Mouse (Mus musculus): ENCODE measurements around the gene Txnrd3. TPM values are rescaled to one million over a fixed set of nuclear protein-coding genes. Genes with fewer than 3 reads are reported as not detected.

The Txnrd3 gene
- total and polyA plus RNA-seq, 2 experiments from 2014 or later, result 20.2 to 24.7 TPM

DNA sequence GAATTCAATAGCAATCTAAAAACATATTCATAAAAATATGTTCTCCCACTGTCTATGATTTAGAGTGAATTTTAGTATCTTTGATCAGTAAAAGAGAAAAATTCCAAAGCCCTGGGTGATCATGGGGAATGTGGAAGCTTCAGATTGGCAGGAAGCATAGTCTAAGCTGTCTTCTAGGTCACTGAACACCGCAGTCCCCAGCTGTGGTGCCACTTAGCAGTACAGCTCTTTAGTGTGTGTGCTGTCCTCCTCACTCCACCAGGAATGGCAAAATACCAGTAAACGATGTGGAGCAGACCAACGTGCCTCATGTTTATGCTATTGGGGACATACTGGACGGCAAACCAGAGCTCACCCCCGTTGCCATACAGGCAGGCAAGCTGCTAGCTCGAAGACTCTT lies 25.8 kb downstream of the Txnrd3 start:
- H3K36me3 ChIP-seq (ENCODE audit: insufficient read depth, low read length), result peaks cover 29% of the 10 kb centered on the region
- no peak for DNase-seq (ENCODE audit: low spot score)
- TF ChIP-seq CTCF (IDR thresholded peaks at IDR 0.05), result no peak
- H3K4me2 ChIP-seq (ENCODE audit: low read depth, low read length, poor library complexity, severe bottlenecking), result no peak overlapping the region
- H3K4me3 ChIP-seq (ENCODE audit: low read depth, low read length), result no peak overlapping the region
- ATAC-seq (ENCODE audit: low FRiP score), result no peak
- 90% methylated on average over 6 of the region's 6 CpGs for WGBS
- H3K4me1 ChIP-seq (ENCODE audit: insufficient read depth, low read length), result no peaks in the 10 kb centered on the region
- no peak overlapping the region for H3K9ac ChIP-seq (replicated peaks; ENCODE audit: low read length, poor library complexity, severe bottlenecking)
- H3K27me3 ChIP-seq (ENCODE audit: insufficient read depth, low read length), result no peaks in the 10 kb centered on the region
- H3K9me3 ChIP-seq (ENCODE audit: low read length), result no peaks in the 10 kb centered on the region
- no peak overlapping the region for H3K27ac ChIP-seq (ENCODE audit: low read depth, low read length)

DNA sequence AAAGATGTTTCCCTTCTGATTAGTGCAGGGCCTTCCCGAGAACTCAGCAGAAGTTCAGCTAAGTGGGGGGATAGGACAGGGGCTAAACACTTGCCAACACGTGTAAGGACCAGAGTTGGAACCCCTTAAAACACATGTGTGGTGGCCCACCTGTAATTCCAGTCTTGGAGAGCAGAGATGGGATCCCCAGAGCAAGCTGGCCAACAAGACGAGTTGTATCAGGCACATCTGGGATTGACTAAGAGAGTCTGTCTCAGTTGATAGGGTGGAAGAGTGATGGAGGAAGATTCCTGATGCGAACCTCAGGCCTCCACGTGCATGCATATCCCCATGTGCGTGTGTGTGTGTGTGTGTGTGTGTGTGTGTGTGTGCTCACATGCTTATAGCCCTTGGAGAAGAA lies 27.6 kb downstream of the Txnrd3 start:
- Histone ChIP-seq H3K27ac (ENCODE audit: low read depth, low read length) (no peak overlapping the region), H3K4me1 (ENCODE audit: insufficient read depth, low read length) (no peaks in the 10 kb centered on the region), H3K4me2 (ENCODE audit: low read depth, low read length, poor library complexity, severe bottlenecking) (no peak overlapping the region), H3K27me3 (ENCODE audit: insufficient read depth, low read length) (no peaks in the 10 kb centered on the region), H3K36me3 (ENCODE audit: insufficient read depth, low read length) (peaks cover 32% of the 10 kb centered on the region), H3K4me3 (ENCODE audit: low read depth, low read length) (no peak overlapping the region), H3K9ac (replicated peaks; ENCODE audit: low read length, poor library complexity, severe bottlenecking) (no peak overlapping the region), H3K9me3 (ENCODE audit: low read length) (no peaks in the 10 kb centered on the region)
- TF ChIP-seq CTCF (IDR thresholded peaks at IDR 0.05), result no peak
- no peak for ATAC-seq (ENCODE audit: low FRiP score)
- WGBS, result 93% methylated on average over 6 of the region's 6 CpGs
- DNase-seq (ENCODE audit: low spot score), result no peak

DNA sequence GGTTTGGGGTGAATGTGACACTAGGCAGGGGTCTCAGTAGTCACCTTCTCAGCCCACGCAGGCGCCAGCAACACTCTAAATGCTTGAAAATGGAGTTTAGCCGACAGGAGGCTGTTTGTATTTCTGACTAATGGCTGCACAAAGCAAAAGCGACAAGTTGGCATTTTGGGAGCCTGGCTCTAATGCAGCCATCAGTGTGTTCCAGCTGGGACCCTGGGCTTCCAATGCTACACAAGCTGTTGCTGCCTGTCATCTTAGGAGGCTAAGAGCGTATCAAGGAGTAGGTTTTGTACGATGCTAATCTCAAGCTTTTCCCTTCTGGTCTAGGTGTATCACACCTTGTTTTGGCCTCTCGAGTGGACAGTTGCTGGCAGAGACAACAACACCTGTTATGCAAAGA lies 28.9 kb downstream of the Txnrd3 start:
- H3K9me3 ChIP-seq (ENCODE audit: low read length), result no peaks in the 10 kb centered on the region
- peaks cover 32% of the 10 kb centered on the region for H3K36me3 ChIP-seq (ENCODE audit: insufficient read depth, low read length)
- TF ChIP-seq CTCF (IDR thresholded peaks at IDR 0.05), result no peak
- no peaks in the 10 kb centered on the region for H3K27me3 ChIP-seq (ENCODE audit: insufficient read depth, low read length)
- H3K27ac ChIP-seq (ENCODE audit: low read depth, low read length), result no peak overlapping the region
- ATAC-seq (ENCODE audit: low FRiP score), result no peak
- no peak overlapping the region for H3K4me3 ChIP-seq (ENCODE audit: low read depth, low read length)
- H3K9ac ChIP-seq (replicated peaks; ENCODE audit: low read length, poor library complexity, severe bottlenecking), result no peak overlapping the region
- DNase-seq (ENCODE audit: low spot score), result peak; percentile 83
- 89% methylated on average over 7 of the region's 7 CpGs for WGBS
- no peak overlapping the region for H3K4me2 ChIP-seq (ENCODE audit: low read depth, low read length, poor library complexity, severe bottlenecking)
- no peaks in the 10 kb centered on the region for H3K4me1 ChIP-seq (ENCODE audit: insufficient read depth, low read length)

DNA sequence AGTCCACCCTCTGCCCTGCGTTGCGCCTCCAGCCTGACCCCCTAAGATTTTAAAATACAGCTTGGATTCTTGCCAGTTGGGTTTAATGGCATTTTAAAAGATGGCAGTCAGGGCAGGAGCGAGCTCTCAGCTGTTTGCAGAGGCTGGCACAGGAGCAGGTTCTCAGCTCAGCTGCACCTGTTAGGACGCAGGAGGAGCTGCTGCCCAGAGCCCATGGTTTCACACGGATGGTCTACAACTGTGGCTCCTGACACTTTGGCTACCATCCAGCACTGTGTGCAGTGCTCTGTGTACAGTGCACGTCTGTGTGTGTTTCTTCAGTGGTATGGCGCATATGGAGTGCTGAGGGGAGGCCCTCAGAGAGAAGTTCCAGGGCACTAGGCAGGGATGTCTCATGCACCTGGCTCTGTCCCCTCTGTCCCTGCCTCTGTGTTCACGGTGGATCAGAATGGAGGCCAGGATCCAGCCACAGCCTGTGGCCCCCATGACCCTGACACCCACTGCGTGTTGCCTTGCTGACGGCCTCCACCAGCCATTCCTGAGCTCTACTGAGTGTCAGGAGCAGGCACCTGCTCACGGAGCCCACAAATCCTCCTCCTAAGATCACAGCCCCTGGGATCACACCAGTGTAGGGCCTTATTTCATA lies 29.5 kb downstream of the Txnrd3 start:
- no peaks in the 10 kb centered on the region for H3K9me3 ChIP-seq (ENCODE audit: low read length)
- TF ChIP-seq CTCF (IDR thresholded peaks at IDR 0.05), result no peak
- no peaks in the 10 kb centered on the region for H3K4me1 ChIP-seq (ENCODE audit: insufficient read depth, low read length)
- H3K27ac ChIP-seq (ENCODE audit: low read depth, low read length), result no peak overlapping the region
- H3K4me2 ChIP-seq (ENCODE audit: low read depth, low read length, poor library complexity, severe bottlenecking), result no peak overlapping the region
- no peaks in the 10 kb centered on the region for H3K27me3 ChIP-seq (ENCODE audit: insufficient read depth, low read length)
- H3K36me3 ChIP-seq (ENCODE audit: insufficient read depth, low read length), result peaks cover 31% of the 10 kb centered on the region
- no peak overlapping the region for H3K4me3 ChIP-seq (ENCODE audit: low read depth, low read length)
- 0 out of 2 replicates have a peak, but pooled peaks have one; percentile 35 for ATAC-seq (ENCODE audit: low FRiP score)
- WGBS, result 83% methylated on average over 11 of the region's 11 CpGs
- peak; percentile 59 for DNase-seq (ENCODE audit: low spot score)
- no peak overlapping the region for H3K9ac ChIP-seq (replicated peaks; ENCODE audit: low read length, poor library complexity, severe bottlenecking)

DNA sequence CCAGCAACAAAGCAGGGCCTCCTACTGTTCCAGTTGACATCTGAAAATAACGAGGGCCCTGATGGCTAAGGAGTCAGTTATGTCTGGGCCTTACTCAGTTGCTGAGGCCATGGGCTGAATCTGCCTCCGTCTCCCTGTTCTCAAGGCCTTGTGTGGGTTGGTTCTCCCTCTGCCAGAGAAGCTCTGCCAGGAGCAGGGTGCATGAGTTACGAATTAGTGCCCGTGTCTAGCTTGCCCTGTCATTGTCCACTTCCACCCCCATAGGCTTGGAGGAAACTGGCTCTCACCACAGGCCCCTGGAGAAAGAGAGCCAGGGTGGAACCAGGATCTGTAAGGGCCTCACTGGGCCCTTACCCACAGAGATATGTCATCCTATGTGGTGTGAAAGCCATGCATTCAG lies 34.7 kb downstream of the Txnrd3 start:
- Histone ChIP-seq H3K9ac (replicated peaks; ENCODE audit: low read length, poor library complexity, severe bottlenecking) (no peak overlapping the region), H3K4me3 (ENCODE audit: low read depth, low read length) (no peak overlapping the region), H3K4me2 (ENCODE audit: low read depth, low read length, poor library complexity, severe bottlenecking) (no peak overlapping the region), H3K27ac (ENCODE audit: low read depth, low read length) (no peak overlapping the region), H3K9me3 (ENCODE audit: low read length) (no peaks in the 10 kb centered on the region), H3K27me3 (ENCODE audit: insufficient read depth, low read length) (no peaks in the 10 kb centered on the region), H3K4me1 (ENCODE audit: insufficient read depth, low read length) (no peaks in the 10 kb centered on the region), H3K36me3 (ENCODE audit: insufficient read depth, low read length) (peaks cover 21% of the 10 kb centered on the region)
- 74% methylated on average over 4 of the region's 4 CpGs for WGBS
- no peak for TF ChIP-seq CTCF (IDR thresholded peaks at IDR 0.05)
- ATAC-seq (ENCODE audit: low FRiP score) (no peak), DNase-seq (ENCODE audit: low spot score) (no peak)

DNA sequence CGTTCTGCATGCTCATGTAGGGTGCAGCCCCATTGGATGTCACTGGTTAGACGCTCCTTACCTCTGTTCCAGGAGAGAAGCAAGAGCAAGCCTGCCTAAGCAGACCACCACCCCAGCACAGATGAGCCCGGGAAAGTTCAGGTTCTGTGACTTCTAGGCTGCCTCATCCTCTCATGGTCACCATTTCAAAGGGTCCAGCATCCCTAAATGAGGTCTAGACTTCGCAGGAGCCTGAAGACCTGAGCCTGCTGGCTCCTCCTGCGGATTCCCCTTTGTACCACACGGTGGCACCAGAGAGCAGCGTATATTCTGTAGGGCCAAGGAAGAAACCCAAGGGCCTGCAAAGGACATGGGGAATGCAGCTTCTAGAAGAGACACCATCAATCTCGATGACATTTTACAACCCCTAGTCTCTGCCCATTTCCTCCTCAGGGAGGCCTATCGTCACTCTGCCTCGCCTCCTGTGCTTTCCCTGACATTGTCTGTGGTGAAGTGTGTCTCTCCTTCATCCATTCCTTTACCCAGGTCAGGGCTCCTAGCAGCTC lies 35.6 kb downstream of the Txnrd3 start:
- ATAC-seq (ENCODE audit: low FRiP score), result peak; percentile 68
- H3K9ac ChIP-seq (replicated peaks; ENCODE audit: low read length, poor library complexity, severe bottlenecking), result no peak overlapping the region
- peak; percentile 75 for DNase-seq (ENCODE audit: low spot score)
- no peaks in the 10 kb centered on the region for H3K9me3 ChIP-seq (ENCODE audit: low read length)
- H3K4me1 ChIP-seq (ENCODE audit: insufficient read depth, low read length), result no peaks in the 10 kb centered on the region
- H3K36me3 ChIP-seq (ENCODE audit: insufficient read depth, low read length), result peaks cover 15% of the 10 kb centered on the region
- no peak overlapping the region for H3K4me2 ChIP-seq (ENCODE audit: low read depth, low read length, poor library complexity, severe bottlenecking)
- H3K27me3 ChIP-seq (ENCODE audit: insufficient read depth, low read length), result no peaks in the 10 kb centered on the region
- no peak overlapping the region for H3K27ac ChIP-seq (ENCODE audit: low read depth, low read length)
- 24% methylated on average over 10 of the region's 10 CpGs for WGBS
- H3K4me3 ChIP-seq (ENCODE audit: low read depth, low read length), result no peak overlapping the region
- peak; percentile 97 for TF ChIP-seq CTCF (IDR thresholded peaks at IDR 0.05)

Measured in midbrain, postnatal 0 days (tissue).